Mouse (Mus musculus): ENCODE measurements around the gene Gls. TPM values are rescaled to one million over a fixed set of nuclear protein-coding genes. Genes with fewer than 3 reads are reported as not detected.

Gene Gls
- total RNA-seq, 4 experiments from 2014 or later, result 72.7 to 88.6 (median 81.2) TPM

DNA sequence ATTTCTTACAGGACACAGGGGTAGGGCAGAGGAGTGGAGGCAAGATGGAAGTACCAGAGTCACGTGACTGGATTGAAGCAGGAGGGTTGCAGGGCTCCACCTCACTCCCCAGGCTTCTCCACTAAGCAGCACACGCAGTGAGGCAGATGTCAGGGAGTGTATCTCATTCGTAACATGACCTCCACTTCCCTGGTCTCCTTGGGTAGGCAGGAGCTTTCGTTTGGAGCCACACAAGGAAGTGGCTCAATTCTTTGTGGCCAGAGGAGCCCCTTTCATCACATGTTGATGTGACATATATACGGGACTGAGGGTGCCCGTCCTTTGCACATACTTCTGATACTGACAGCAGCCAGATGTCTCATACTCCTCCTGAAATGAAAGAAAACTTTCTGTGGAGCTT lies 103.2 kb downstream of the Gls start:
- no peak for DNase-seq (ENCODE audit: low spot score in 2 of 2)

GRCm38 (mm10) chr1:52127350-52127749 lies 105.7 kb downstream of the Gls start:
- no peak for DNase-seq (ENCODE audit: low spot score in 2 of 2)

GRCm38 (mm10) chr1:52124818-52125217 lies 108.2 kb downstream of the Gls start:
- no peak for DNase-seq (ENCODE audit: low spot score in 2 of 2)

DNA sequence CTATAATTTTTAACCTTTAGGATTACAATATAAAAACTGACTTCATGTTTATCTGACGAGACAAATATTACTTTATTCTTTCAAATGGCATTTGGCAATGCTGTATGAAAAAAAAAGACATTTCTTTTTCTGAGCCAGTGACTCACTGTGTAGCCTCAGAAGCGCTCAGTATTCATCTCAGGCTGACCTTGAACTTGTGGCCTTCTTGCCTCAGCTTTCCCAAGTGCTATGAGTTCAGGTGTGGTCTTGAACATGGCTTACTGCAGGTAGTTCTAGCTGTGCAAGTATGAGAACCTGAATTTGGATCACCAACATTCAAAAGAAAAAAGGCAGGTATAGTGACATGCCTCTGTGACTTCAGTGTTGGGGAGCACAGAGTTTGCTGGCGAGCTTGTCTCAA lies 112.0 kb downstream of the Gls start:
- no peak for DNase-seq (ENCODE audit: low spot score in 2 of 2)

- no peak for DNase-seq (ENCODE audit: low spot score in 2 of 2)
These were observed 112.8 kb downstream of the Gls start for GRCm38 (mm10) chr1:52120191-52120590.

- no peak for DNase-seq (ENCODE audit: low spot score in 2 of 2)
These were observed 113.3 kb downstream of the Gls start for GRCm38 (mm10) chr1:52119691-52120090.

- DNase-seq (ENCODE audit: low spot score in 2 of 2), result peak; percentile 72
These were observed 114.0 kb downstream of the Gls start, which contains the start of gene Stat1 for GRCm38 (mm10) chr1:52118860-52119591. Stat1 (plus strand) TSS chr1:52119440.

- DNase-seq (ENCODE audit: low spot score in 2 of 2), result no peak
These were observed 115.3 kb downstream of the Gls start for GRCm38 (mm10) chr1:52117777-52118176.

DNA sequence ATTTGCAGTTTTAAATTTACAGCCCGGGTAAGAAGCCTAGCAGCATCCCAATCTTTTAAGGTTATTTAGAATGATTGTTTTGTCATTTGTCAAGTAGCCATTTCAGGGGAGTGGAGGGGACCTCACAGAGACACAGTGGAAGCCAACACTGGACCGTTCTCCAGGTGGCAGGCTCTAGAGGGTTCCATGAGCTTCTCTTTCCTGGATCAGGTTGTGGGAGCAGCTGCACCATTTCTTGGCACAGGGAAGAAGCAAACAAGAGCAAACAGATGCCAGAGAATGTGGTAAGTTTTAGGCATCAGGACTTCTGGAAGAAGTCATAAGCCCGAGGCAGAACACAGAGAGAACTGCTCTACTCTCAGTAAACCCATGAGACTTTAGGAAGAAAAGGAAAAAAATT lies 116.6 kb downstream of the Gls start:
- DNase-seq (ENCODE audit: low spot score in 2 of 2), result no peak

DNA sequence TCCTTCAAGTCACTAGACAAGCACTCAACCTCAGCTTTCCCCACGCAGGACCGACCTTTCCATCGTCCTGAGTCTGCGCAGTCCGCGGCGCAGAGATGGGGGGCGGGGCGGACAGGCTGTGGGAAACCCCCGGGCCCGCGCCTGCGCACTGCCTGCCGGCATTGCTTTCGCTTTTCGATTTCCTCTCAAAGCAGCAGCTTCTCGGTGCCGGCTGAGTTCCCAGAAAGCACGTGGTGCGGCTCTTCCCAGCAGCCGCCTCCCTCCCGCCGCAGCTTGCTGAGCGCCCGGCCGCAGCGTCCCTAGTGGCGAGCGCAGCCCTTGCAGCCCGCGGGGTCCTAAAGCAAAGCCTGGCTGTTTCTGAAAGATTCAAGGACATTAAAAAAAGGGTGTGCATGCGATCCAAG lies 119.4 kb downstream of the Gls start:
- DNase-seq (ENCODE audit: low spot score in 2 of 2), result peak; percentile 97

Other genes with a start within 250 kb of the Gls start
- not detected for gene Stat4, start 246.1 kb downstream of the Gls start, total RNA-seq (2022)
- 10 to 100 TPM; 10.5 to 13.0 (median 11.3) TPM for gene Stat1, start 113.8 kb downstream of the Gls start, total RNA-seq (2022)

All from gastrocnemius, adult 8-10 months (tissue).